8 mouse cellular contexts compared by ENCODE assay signal in the genomic region with DNA sequence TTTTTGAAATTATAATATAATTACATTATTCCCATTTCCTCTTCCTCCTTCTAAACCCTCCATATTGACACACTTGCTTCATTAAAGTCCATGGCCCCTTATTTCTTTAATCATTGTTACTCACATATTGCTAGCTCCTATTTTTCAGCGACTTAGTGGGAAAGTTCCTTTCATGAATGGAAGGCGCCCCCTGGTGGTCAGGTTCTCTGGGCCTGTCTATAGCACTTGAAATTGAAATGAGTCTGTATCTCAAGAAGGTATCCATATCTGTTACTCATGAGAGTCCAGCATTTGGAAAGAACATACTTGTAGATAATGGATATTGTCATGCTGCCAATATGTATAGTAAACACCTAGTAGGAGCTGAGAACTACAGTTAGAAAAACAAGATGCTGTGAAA.
A peak's percentile ranks its signal among the peaks of the same experiment; 100 is the strongest.
DNase-seq lines count a peak whose midpoint lies in the region; ATAC-seq and TF ChIP-seq lines count a peak whose summit lies in the region.

No protein-coding gene starts in this region.

- intact Hi-C loops in heart, adult 2 months (cut with DNase I), result loop anchor here (1.0 to 5.0 kb wide), 4 partner anchors 20 to 271 kb away; no protein-coding TSS in a partner anchor

- no peak overlapping the region for H3K9ac ChIP-seq in heart, adult 2 months (ENCODE audit: low read depth, low read length)
- no peak overlapping the region for H3K9ac ChIP-seq in heart, embryonic 12.5 days
- no peak overlapping the region for H3K9ac ChIP-seq in embryonic facial prominence, embryonic 14.5 days (ENCODE audit: low read depth, low read length)
- H3K9ac ChIP-seq in midbrain, embryonic 13.5 days (replicated peaks), result no peak overlapping the region

- H3K9me3 ChIP-seq in heart, embryonic 12.5 days (replicated peaks), result no peaks in the 10 kb centered on the region
- no peaks in the 10 kb centered on the region for H3K9me3 ChIP-seq in embryonic facial prominence, embryonic 14.5 days (ENCODE audit: control insufficient read depth, low read length)
- no peaks in the 10 kb centered on the region for H3K9me3 ChIP-seq in midbrain, embryonic 13.5 days

- DNase-seq in heart, adult 2 months, result peak; percentile 63 to 84
- peak; percentile 36 for DNase-seq in adrenal gland, adult 8-10 months
- peak; percentile 78 for DNase-seq in embryonic facial prominence, embryonic 14.5 days (ENCODE audit: low spot score)
- DNase-seq in heart, postnatal 4 days, result peak; percentile 83
- DNase-seq in layer of hippocampus, postnatal 36 days, result peak; percentile 14 to 27
- peak; percentile 58 to 86 for DNase-seq in spleen, postnatal 4 days (ENCODE audit: low spot score in 2 of 2)

- H3K4me3 ChIP-seq in heart, adult 2 months, result no peak overlapping the region
- H3K4me3 ChIP-seq in heart, embryonic 12.5 days, result no peak overlapping the region
- H3K4me3 ChIP-seq in embryonic facial prominence, embryonic 14.5 days (ENCODE audit: low read depth, low read length), result no peak overlapping the region
- no peak overlapping the region for H3K4me3 ChIP-seq in midbrain, embryonic 13.5 days (replicated peaks)

- no peak for TF ChIP-seq POLR2A in heart, adult 2 months (IDR thresholded peaks at IDR 0.05; ENCODE audit: insufficient read depth, low read depth, low read length)

- peak; percentile 49; the same call in 1 of the 2 replicates for TF ChIP-seq EP300 in heart, adult 2 months (IDR thresholded peaks at IDR 0.05; ENCODE audit: insufficient read depth, low read depth, low read length)

- H3K27me3 ChIP-seq in heart, adult 2 months (ENCODE audit: control insufficient read depth, insufficient read depth, low read length), result no peaks in the 10 kb centered on the region
- no peaks in the 10 kb centered on the region for H3K27me3 ChIP-seq in heart, embryonic 12.5 days (replicated peaks)
- no peaks in the 10 kb centered on the region for H3K27me3 ChIP-seq in embryonic facial prominence, embryonic 14.5 days (replicated peaks; ENCODE audit: control insufficient read depth, insufficient read depth, low read length)
- H3K27me3 ChIP-seq in midbrain, embryonic 13.5 days, result no peaks in the 10 kb centered on the region

- no peaks in the 10 kb centered on the region for H3K79me2 ChIP-seq in heart, adult 2 months (replicated peaks; ENCODE audit: control insufficient read depth, insufficient read depth, low read length)

- 0% methylated on average over 2 of the region's 2 CpGs for WGBS in heart, adult 2 months
- WGBS in heart, embryonic 12.5 days, result 7% methylated on average over 2 of the region's 2 CpGs
- 3% methylated on average over 2 of the region's 2 CpGs for WGBS in embryonic facial prominence, embryonic 14.5 days
- 6% methylated on average over 2 of the region's 2 CpGs for WGBS in midbrain, embryonic 13.5 days

- H3K36me3 ChIP-seq in heart, adult 2 months (ENCODE audit: control insufficient read depth, insufficient read depth, low read length), result no peaks in the 10 kb centered on the region
- no peaks in the 10 kb centered on the region for H3K36me3 ChIP-seq in heart, embryonic 12.5 days
- no peaks in the 10 kb centered on the region for H3K36me3 ChIP-seq in embryonic facial prominence, embryonic 14.5 days (ENCODE audit: control insufficient read depth, insufficient read depth, low read length)
- H3K36me3 ChIP-seq in midbrain, embryonic 13.5 days, result no peaks in the 10 kb centered on the region

- H3K4me2 ChIP-seq in heart, embryonic 12.5 days, result no peak overlapping the region
- no peak overlapping the region for H3K4me2 ChIP-seq in embryonic facial prominence, embryonic 14.5 days (ENCODE audit: low read depth, low read length)
- no peak overlapping the region for H3K4me2 ChIP-seq in midbrain, embryonic 13.5 days (replicated peaks)

- no peak for ATAC-seq in heart, embryonic 12.5 days (ENCODE audit: insufficient number of reproducible peaks, low FRiP score)
- no peak for ATAC-seq in embryonic facial prominence, embryonic 14.5 days (ENCODE audit: low read depth)
- ATAC-seq in midbrain, embryonic 13.5 days, result 0 out of 2 replicates have a peak, but pooled peaks have one; percentile 34

- TF ChIP-seq CTCF in heart, adult 2 months (IDR thresholded peaks at IDR 0.05), result peak; percentile 90

- H3K4me1 ChIP-seq in heart, adult 2 months (ENCODE audit: control insufficient read depth, insufficient read depth, low read length), result peaks cover 3% of the 10 kb centered on the region
- no peaks in the 10 kb centered on the region for H3K4me1 ChIP-seq in heart, embryonic 12.5 days (replicated peaks)
- no peaks in the 10 kb centered on the region for H3K4me1 ChIP-seq in embryonic facial prominence, embryonic 14.5 days (ENCODE audit: control insufficient read depth, insufficient read depth, low read length)
- H3K4me1 ChIP-seq in midbrain, embryonic 13.5 days (replicated peaks), result no peaks in the 10 kb centered on the region

- no peak overlapping the region for H3K27ac ChIP-seq in heart, adult 2 months
- H3K27ac ChIP-seq in heart, embryonic 12.5 days (ENCODE audit: poor library complexity, severe bottlenecking), result no peak overlapping the region
- H3K27ac ChIP-seq in embryonic facial prominence, embryonic 14.5 days (replicated peaks; ENCODE audit: low read depth, low read length), result no peak overlapping the region
- H3K27ac ChIP-seq in midbrain, embryonic 13.5 days, result no peak overlapping the region

Comparison
In these comparisons a context has a peak if more than half of its experiments do, and no peak if none do; other contexts are left out.
1. DNase-seq: peak in every context shown above with its lines; median percentile 83 in heart, postnatal 4 days; 78 in embryonic facial prominence, embryonic 14.5 days; 74 in heart, adult 2 months; 72 in spleen, postnatal 4 days; 36 in adrenal gland, adult 8-10 months; 20 in layer of hippocampus, postnatal 36 days.